Mouse (Mus musculus) heart, postnatal 4 days (tissue): ENCODE measurements around the gene Pde4b. TPM values are rescaled to one million over a fixed set of nuclear protein-coding genes. Genes with fewer than 3 reads are reported as not detected.

Experiments
- DNase-seq: peaks from one replicate; pipeline ENCODE4 v3.0.0; 2021
- total RNA-seq, 2 experiments: library from RNA; stranded (reverse); gene quantifications; 2 replicates each; pipeline ENCODE4 v1.2.3; 2021

The Pde4b gene
- total RNA-seq, 2 experiments from 2014 or later: 67.2 to 72.1 TPM

DNA sequence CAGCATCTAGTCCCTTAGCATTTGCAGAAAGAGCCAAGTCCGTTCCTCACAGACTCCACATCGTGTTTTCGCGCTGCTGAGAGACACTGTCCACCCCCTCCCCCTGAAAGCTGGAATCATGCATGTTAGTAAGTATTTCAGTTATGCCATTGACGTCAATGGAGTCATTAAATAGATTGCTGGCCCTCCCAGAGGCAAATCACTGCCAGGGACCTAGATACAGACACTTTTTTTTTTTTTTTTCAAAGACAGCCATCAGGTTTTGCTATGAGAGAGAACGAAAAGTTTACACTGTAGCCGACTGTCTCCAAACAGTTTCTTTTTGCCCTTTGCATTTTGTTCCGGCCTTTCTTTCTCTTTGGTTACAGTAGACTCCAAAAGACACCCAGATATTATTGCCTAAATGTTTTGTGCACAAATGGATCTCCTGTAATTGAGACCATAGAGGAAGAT, 423.6 kb downstream of the Pde4b start:
- peak; percentile 91 for DNase-seq

GRCm38 (mm10) chr4:102511511-102511910, 424.2 kb downstream of the Pde4b start:
- peak; percentile 52 for DNase-seq

- DNase-seq: no peak
These were observed 425.6 kb downstream of the Pde4b start for GRCm38 (mm10) chr4:102512940-102513339.

DNA sequence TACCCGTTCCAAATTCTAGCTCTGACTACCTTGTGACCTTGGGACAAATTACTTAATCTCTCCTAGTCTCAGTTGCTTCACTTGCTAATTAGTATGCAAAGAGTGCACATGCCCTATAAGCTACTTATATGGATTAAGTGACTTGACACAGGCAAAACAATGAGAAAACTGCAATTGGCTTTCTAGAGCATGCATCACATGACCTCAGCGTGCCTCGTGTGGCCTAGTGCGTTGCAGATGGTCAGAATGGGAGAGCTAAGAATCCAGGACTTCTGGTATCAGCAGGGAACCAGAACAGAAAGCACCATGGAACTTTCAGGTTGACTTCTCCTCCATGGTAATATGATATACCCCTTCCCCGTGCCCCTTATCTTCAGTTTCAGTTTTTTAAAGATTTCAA, 426.2 kb downstream of the Pde4b start:
- DNase-seq: no peak

DNA sequence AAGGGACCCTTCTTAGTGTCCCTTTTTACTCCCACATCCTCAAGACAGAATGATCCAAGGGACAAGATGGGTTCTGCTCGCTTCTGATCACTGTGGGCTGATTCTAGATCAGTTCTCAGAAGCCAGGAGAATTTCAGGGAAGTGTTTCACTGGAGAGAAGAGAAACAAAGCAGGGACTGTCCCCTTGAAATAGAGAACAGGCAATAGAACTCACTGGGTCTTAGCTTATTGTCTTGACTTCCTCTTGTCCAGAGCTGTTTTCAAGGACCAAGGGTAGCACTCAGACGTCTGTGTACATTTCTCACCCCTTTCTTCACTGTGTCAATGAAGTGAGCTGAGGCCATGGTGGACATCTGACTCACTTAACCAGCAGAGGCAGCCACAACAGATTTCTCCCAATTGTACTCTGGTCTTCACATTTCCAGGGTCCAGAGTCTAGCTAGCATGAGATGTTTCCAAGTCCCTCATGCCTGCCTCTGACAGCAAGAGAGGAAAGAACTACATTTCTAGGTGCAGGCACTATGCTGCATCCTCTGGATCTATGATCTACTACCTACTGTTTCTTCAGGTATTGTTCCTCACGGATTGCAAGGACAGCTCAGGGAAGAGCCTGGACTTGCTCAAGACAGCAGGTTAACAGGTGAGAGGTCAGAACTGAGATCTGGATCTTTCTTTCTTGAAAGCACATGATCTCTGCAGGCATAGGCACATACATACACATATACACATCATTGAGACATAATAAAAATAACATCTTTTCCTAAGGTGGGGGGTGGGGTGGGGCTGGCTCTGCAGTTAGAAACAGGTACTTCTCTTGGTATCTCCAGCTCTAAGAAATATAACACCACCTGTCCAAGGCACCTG, 427.9 kb downstream of the Pde4b start:
- no peak for DNase-seq

DNA sequence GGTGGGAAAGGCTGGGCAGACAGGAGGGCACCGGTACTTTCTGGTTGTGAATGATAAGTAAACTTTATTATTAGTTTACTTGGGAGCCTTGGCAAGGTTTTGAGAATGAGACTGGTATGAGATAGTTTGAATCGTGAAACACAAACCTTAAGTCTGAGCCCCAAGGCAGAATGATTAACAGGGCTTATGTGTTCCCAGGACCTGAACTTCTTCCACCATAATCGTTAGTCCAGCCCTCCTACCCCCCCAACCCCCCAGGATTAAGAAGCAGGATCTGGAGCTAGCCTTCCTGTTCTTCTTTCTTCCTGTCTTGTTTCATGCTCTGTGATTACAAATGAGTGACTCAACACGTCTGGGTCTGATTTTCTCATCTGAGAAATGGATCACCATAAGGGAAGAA, 429.1 kb downstream of the Pde4b start:
- DNase-seq: no peak

- peak; percentile 55 for DNase-seq
These were observed 429.8 kb downstream of the Pde4b start for GRCm38 (mm10) chr4:102516982-102517630.

DNA sequence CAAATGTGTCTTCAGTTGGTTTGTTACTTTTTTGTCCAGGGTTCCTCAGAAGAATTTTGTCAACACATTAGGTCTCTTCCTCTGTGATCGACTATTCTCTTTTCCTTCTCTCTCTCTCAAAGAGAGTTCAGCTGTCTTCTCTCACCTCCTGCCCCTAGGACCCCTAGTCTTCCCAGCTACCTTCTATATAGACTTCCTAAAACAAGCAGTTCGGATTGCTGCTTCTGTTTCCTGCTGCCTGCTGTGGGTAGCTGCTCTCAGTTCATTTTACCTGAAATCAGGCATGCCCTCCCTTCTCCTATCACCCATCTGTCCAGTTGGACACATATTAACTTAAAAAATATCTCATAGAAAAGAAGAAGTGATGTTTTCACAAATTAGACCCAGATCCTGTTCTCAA, 430.3 kb downstream of the Pde4b start:
- no peak for DNase-seq

- DNase-seq: no peak
These were observed 431.0 kb downstream of the Pde4b start for GRCm38 (mm10) chr4:102518341-102518740.

DNA sequence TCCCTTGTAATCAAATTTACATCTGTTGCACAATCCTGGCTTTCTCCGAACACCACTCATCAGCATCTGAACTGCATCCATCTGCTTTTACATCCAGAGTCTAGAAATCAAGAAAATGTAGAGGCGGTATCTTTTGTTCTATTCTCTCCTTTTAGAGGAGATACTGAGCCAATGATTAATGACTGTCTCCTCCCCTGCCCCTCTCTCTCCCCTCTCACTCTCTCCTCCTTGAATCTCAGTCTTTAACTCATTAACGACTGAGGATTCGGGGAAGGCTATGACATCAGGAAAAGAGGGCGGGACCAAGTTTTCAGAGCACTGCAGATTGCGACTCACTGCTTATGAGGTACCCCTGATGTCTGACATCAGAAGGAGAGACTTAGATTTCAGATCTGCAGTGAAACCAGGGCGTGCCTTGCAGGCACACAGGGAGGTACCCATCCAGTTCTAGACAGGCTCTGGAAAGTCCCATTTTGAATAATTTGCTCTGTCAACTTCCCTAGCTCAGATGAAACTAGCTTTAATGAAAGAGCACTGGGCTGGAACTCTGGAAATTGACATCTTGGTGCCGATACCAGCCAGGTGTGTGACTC, 433.4 kb downstream of the Pde4b start:
- no peak for DNase-seq

DNA sequence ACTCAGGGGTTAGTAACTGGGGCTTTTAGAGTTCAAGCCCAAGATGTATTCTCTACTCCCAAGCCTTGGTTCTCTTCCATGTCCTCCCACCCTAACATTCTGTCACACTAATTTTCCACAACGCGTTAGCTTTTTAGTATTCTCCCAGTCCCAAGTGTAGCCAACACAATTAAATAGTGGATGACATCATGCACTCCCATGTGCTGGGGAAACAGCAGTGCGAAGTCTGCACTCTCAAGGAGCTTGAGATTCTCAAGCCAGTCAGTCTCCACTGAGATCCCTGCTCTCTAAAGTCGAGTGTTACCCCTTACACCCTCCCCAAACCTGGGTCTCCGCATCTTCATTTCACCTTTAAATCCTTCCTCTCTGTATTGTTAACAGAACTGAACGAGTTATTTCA, 434.1 kb downstream of the Pde4b start:
- no peak for DNase-seq

DNA sequence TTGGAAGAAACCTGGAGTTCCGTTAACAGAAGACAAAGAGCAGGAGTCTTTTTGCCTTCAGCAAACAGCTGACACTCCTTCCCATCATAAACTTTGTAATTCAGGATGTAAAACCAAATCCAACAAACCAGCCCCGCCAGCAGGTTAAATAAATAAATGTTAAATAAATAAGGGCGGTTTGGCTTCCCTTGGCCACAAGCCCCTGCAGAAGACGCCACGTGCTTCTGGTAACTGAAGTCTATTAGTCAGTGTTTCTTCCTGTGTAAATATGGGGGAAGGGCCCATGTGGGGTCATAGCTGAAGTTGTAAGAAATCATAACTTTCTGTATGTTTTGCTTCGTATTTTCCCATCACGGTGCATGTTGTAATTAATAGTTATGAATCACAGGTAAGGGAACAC, 440.0 kb downstream of the Pde4b start:
- no peak for DNase-seq

DNA sequence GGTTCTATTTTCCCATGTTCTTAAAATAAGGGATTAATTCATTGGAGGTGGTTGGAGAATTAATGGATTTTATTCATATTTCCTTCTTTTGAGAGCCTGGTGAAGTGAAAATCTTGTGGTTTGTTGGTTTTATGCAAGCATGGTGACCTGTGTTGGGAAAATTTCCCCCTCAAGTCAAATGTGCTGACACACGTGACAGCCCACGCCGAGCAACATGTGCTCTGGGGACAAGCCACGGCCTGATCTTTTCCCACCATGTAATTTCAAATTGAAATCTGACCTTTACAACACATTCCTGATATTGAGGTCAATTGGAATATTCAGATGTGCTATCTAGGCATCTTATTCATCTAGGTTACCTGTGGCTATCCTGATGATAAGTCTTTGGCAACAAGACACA, 443.5 kb downstream of the Pde4b start:
- DNase-seq: no peak

GRCm38 (mm10) chr4:102531729-102532128, 444.4 kb downstream of the Pde4b start:
- DNase-seq: no peak

DNA sequence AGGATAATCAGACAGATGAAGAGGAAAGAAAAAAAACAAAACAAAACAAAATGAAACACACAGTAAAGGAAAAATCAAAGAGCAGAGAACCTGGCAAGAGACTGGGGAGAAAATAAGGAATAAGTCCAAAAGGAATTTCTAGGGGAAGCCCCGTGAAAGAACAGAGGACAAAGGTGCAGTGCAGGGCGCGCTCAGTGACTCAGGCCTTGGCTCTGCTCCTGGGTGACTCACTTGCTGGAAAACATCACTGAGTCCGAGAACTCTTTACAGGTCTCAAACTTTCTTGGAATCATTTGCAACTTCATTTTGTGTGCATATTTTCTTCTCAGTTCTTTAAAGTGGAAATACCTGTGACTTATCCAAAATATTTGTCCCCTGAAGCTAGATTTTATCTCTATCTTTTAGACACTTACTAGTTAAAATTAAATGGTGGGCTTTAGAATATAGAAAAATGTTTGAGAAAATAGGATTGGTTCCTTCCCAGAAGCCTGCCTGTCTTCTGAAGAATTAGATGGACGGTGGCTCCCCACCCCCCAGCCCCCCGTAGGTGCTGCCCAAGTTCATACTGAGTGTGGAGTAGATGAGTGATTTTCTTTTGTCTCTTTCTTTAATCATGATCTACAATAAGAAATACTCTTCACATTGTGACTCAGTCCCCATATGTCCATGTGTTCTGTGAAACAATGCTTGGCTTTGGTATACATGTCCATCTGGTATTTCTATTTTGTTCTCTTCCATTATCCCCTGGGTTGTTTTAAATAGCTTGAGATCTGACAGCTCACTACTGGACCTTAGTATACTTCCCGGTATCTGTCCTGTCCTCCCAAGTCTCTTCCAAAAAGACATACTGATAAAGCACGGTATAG, 446.1 kb downstream of the Pde4b start:
- DNase-seq: peak; percentile 78

GRCm38 (mm10) chr4:102534049-102534730, 446.8 kb downstream of the Pde4b start:
- DNase-seq: no peak

- no peak for DNase-seq
These were observed 448.5 kb downstream of the Pde4b start for GRCm38 (mm10) chr4:102535886-102536285.

- DNase-seq: no peak
These were observed 450.9 kb downstream of the Pde4b start for GRCm38 (mm10) chr4:102538266-102538665.

DNA sequence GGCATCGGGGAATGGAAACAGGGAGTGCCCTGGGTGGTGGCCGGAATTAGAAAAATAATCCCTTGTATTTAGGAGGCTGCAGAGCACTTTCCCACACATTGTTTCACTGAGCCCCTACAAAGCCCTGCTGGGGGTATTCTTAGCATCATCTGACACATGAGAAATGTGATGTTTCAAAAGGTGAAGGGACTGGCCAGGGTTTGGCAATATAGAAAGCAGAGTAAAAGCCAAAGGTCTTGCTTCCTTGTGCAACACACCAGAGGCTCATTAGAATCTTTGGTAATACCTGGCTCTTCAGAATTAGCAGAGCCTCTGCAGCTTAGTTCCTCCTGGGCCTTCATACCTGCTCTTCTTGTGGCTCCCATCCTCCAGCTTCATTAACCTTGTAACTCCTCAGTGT, 451.4 kb downstream of the Pde4b start:
- DNase-seq: no peak

GRCm38 (mm10) chr4:102539598-102540180, 452.3 kb downstream of the Pde4b start:
- DNase-seq: no peak

GRCm38 (mm10) chr4:102542976-102543375, 455.6 kb downstream of the Pde4b start:
- DNase-seq: no peak

GRCm38 (mm10) chr4:102545226-102545625, 457.9 kb downstream of the Pde4b start:
- DNase-seq: no peak
